Mouse (Mus musculus): Measurements from ENCODE around the gene Enc1. TPM values are rescaled to one million over a fixed set of nuclear protein-coding genes. Genes with fewer than 3 reads are reported as not detected.
A peak's percentile ranks its signal among the peaks of the same experiment; 100 is the strongest.

Enc1 gene
- total RNA-seq, 4 experiments from 2014 or later: 0.90 to 2.6 (median 1.1) TPM

DNA sequence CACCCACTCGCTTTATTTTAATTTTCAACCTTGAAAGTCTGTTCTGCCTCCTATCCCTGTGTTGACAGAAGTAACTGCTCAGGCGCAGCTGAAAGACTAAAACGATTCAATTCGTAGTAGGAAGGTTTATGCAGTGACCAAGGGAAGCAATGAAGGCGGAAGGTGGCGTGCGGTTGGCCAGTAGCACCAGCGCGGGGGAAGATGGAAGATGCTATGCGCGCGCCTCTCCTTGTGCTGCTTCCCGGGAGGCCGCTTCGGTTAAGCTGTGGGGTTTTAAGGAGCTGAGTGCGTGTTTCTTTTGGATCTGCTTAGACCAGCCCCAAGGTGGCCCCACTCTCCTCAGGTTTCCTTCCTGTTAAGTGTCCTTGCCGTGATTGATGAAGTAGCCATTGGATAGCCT, 15.8 kb upstream of the Enc1 start:
- no peak for DNase-seq (ENCODE audit: low spot score in 2 of 2)

DNA sequence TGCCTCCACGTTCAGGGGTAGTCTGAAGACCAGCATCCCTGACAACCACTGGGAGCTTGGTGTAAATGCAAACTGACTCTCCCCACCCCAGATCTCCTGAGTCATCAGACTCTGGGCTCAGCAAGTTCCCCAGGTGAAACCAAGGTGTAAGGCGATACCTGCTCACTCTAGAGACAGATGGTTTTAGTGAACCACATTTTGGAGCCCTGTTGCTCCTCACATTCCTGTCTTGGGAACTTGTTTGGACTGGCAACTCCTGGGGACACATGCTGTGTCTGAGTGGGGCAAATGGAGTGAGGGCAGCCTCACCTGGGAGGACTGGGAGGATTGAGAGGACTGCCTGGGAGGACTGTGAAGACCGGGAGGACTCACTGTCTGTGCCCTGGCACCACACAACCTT, 13.1 kb upstream of the Enc1 start:
- no peak for DNase-seq (ENCODE audit: low spot score in 2 of 2)

DNA sequence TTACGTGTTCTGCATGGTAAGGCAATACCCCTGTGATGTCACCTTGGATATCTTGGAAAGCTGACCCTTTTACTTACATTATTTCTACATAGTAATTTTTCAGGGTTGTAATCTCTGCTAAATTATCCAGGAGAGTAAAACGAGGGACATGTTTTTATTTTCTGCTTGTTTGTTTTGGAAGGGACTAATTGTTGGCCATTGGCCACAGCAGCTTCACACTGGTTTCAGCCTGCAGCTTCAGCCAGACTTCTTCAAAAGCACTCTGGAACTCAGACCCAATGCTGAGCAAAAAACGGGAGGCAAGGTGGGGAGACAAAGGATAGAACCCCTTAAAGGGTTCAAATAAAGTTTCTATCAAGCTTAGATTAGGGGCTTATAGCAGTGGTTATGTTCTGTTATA, 10.8 kb upstream of the Enc1 start:
- DNase-seq (ENCODE audit: low spot score in 2 of 2): no peak

DNA sequence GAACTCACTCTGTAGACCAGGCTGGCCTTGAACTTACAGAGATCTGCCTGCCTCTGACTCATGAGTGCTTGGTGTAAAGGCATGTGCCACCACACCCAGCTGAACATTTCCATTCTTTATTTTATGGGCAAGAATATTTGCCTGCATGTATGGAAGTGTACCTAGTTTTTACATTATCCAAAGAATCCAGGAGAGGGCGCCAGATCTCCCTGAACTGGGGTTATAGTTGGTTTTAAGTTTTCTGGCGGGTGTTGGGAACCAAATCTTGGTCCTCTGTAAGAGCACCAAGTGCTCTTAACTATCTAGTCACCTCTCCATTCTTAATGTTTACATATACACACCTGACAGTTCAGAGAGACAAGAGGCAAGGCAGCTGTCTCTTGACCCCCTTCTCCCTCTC, 7.8 kb upstream of the Enc1 start:
- no peak for DNase-seq (ENCODE audit: low spot score in 2 of 2)

DNA sequence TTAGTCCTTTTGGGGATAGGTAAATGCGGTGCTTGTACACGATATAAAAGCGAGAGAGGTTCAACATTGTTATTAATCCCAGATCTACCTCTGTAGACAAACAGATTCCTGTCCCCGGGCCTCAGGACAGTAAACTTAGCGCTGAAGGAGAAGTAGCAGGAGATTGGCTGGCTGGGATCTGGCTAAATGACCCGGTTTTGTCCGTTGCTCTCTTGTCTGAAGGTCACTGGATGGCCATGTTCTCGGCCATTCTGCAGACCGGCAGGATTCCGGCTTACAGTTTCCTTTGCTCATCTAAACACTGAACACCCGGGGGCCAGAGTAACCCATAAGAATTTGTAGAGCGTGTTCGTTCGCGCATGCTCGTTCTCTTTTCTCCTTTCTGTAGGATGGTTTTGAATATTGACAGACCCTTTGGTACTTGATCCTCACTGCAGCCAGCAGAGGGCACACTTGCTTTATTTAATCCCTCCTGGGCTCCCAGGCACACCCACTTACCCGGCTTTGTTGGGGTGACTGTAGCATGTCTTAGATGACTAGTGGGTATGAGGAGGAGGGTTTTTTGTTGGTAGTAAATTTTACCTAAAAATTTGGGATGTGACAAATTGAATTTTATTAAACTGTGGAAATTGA, 6.0 kb upstream of the Enc1 start:
- DNase-seq (ENCODE audit: low spot score in 2 of 2): peak; percentile 40 to 47

DNA sequence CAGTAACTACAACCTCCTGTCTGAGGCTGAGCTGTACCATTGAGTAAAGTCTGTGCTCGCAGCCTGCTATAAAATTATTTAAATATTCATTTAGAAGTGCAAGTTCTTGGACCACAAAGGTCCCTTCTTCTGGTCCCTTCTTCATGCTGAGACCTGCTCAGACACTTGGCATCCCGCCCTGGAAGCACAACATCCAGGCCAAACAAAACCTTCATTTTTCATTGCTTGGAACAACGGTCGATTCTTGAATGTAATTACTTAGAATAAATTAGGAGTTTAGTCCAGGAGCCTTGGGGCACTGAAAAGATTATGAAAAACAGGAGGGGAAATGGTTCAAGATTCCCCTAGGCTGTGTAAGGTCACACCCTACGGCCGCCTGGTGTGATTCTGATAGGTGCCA, 5.0 kb upstream of the Enc1 start:
- no peak for DNase-seq (ENCODE audit: low spot score in 2 of 2)

DNA sequence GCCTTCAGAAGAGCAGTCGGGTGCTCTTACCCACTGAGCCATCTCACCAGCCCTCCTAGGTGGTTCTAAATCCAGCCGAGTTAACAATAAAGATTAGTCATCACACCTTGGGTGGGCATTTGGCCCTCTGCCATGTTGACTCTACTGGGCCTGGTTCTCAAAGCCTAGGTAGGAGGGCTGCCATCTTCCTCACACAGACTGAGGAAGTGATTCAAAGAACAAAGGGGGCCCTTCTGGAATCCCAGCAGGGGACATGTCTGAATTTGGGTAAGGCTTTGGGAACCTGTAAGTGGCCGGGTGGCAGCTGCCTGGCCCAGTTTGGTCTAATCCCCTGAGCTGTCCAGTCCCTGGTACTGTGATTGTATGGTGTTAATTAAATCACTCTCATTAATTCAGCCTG, 3.2 kb upstream of the Enc1 start:
- no peak for DNase-seq (ENCODE audit: low spot score in 2 of 2)

DNA sequence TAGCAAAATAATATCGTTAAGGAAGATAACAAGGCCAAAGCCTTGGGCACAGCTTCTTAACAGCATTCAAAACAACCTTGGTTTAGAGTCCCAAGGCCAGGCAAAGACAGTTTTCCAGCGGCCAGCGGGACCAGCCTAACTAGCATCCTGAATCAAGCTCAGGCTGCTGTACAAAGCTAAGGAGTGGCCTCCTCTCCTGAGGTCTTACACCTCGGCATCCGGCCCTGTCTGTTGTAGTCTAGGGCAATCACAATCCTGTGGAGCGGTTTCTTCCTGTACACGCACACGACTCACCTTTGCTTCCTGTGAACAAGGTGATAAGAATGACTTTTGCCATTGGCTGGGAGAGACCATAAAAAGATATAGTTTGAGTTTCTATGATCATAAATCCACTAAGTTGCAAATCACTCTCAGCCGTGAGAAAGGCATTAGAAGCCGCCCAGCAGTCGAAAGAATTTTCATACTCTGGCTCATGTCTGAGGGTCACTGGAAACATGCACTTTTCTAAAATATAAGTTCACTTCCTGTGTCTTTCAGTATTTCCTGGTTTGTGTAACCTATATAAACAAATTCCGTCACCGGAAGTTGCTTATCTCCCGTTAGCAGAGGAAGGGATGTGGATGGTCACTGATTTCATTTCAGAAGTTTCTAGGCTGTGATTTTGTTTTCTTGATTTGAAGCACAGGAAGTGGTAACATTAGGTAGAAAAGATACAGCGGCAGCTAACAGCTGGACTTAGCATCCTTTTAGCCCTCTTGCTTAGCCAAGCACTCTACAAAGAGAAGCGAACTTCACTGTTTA, 2.5 kb upstream of the Enc1 start:
- DNase-seq (ENCODE audit: low spot score in 2 of 2): no peak

DNA sequence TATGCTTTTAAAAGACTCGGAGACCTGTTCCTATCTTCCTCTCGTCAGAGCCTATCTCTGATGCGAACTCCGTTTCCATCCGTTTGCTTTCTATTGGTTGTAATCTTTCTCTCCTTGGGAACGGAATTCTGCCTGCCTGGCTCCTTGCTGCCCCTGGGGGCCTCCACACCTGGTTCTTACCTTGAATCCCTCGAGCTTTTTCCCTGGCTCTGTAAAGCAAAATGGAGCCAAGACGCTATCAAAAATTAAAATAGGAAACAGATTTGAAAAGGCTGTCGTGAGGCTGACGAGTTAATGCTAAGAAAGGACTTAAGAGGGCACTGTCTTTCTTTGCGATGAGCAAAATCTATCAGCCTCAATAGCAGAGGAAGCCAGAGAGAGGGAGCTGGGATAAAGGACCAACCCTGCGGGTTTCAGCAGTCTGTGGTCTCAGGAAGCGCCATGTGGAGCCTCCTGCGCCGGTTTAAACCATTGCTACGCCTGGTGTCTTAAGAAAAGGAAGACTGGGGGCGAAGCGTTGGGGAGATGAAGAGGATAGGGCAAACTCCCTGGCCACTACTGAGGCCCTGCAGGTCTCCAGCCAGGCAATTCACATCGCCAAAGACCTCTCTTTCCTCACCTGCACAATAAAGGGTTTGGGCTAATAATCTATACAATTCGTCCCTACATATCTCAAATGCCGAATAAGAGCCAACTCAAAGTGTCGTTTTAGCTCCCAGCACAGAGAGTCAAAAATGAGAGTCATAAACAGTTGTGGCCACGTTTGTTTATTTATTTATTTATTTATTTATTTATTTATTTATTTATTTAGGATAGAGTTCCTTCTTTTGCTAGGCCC, 1.3 kb upstream of the Enc1 start:
- DNase-seq (ENCODE audit: low spot score in 2 of 2): peak in 1 of 2 experiments; percentile 13

DNA sequence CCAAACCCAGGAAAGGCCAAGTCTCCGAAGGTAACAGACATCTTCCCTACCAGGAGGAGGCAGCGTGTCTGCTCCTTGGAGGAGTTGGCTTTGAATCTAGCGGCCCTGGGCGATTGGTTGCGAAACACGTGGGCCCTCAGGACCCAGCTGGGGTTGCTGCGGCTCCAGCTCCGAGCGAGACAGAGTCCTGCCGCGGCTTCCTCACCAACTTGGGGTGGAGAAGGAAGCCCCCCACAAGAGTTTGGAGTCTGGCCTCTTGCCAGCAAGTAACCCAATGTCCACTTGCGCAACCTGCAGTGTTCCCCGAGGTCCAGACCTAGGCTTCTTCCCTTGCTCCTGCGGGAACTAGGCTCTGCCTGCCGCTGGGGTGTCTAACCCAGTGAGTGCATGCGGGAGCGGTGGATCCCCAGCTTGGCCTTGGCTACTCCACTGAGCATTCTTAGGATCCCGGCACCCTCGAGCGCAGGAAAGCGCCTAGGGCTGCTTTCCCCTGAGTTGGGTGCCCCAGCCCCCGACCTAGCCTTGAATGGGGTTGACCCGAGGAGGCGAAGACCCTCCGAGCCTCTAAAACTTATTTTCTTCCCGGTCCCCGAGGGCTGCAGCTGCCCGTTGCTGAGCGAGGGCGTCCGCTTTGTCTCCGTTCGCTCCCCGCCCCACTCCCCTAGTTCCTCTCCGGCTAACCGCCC, 483 bp upstream of the Enc1 start:
- DNase-seq (ENCODE audit: low spot score in 2 of 2): peak; percentile 62 to 72

DNA sequence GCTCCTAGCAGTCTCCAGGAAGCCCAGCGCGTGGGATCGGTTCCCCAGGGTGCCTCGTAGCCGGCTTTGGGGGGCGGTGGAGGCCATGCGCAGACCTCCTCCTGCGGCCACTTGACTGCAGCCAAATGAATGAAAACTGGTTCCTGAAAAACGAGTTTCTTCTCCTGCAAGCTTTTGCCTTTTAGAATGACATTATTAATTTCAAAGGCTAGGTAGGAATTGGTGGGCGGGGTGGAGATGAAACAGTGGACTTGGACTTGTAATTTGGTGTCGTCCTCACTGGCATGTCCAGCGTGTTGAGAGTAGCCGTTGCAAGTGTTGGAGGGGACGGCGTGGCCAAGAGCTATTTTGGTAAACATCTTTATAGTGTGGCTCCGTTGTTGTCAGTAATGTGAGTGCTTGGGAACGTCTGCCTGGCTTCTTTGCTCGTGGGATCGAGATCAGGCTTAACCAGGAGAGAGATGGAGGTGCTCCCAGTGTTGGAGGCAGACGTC, 929 bp downstream of the Enc1 start:
- DNase-seq (ENCODE audit: low spot score in 2 of 2): no peak

DNA sequence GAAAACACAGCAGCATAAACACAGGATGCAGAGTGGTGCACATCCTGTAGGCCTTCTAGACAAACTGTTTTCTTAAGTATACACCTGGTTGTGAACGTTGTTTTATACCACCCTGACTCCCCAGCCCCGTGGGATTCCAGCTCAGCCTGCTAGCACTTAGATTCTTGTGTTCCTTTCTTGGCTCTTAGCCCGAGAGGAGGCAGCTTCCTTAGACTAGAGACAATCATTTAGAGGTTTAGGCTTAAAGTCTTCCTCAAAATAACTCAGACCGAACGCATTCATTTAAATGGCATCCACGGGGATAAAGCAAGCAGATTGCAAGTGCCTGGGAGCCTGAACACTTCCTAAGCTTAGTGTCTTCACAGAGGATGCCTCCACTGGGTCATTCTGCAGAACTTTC, 1.8 kb downstream of the Enc1 start:
- DNase-seq (ENCODE audit: low spot score in 2 of 2): no peak

DNA sequence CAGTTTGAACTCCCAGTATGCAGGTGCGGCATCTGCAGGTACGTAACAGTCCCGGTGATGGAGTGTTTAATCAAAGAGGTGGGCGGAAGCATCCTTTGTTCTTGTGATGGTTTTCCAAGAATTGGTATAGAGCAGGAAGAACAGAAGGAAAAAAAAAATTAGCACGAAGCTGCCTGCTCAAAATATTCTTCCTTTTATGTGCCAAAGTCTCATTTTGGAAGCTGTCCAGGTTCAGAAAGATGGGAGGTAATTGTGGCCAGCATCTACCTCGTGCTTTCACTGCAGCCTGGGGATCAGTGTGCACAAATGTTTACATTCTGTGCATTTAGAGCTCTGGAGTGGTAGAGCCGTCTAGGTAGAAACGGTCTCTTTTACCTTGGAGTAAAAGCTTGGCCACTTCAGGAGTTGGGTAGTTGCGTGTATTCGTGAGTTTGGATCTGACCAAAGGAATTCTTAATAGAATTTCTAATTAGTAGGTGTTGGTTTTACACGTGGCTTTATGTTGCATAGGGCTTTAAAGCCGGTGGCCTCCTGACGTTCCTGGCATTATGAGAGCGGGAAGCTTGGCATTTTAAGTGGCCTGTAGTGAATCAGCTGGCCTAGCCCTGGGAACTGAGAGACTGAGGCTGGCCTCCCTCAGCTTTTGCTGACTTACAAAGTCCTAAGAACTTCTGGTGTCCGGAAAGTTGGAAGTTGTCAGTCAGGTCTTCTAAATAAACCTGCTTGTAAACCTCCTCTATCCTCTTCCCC, 3.2 kb downstream of the Enc1 start:
- DNase-seq (ENCODE audit: low spot score in 2 of 2): no peak

DNA sequence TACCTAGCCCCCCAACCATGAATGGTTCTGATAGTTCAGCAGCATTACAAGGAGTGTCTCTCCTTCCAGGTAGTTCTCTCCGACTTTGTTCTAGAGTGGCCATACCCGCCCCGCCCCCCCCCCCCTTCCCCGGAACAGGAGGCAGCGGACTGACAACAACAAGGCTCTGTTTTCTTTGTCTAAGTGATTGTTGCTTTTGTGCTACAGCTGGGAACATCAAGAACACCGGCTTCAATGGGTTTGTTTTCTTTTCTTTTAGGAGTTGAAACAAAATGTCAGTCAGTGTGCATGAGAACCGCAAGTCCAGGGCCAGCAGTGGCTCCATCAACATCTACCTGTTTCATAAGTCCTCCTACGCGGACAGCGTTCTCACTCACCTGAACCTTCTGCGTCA, 3.8 kb downstream of the Enc1 start:
- DNase-seq (ENCODE audit: low spot score in 2 of 2): no peak

DNA sequence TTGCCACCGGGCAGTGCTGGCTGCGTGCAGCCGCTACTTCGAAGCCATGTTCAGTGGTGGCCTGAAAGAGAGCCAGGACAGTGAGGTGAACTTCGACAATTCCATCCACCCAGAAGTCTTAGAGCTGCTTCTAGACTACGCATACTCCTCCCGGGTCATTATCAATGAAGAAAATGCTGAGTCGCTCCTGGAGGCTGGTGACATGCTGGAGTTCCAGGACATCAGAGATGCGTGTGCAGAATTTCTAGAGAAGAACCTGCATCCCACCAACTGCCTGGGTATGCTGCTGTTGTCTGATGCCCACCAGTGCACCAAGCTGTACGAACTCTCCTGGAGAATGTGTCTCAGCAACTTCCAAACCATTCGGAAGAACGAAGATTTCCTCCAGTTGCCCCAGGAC, 4.3 kb downstream of the Enc1 start:
- DNase-seq (ENCODE audit: low spot score in 2 of 2): no peak

DNA sequence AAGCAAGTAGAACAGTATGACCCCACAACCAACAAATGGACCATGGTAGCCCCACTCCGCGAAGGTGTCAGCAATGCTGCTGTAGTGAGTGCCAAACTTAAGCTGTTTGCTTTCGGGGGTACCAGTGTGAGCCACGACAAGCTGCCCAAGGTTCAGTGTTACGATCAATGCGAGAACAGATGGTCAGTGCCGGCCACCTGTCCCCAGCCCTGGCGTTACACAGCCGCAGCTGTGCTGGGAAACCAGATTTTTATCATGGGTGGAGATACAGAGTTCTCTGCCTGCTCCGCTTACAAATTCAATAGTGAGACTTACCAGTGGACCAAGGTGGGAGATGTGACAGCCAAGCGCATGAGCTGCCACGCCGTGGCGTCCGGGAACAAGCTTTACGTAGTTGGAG, 5.3 kb downstream of the Enc1 start:
- DNase-seq (ENCODE audit: low spot score in 2 of 2): no peak

DNA sequence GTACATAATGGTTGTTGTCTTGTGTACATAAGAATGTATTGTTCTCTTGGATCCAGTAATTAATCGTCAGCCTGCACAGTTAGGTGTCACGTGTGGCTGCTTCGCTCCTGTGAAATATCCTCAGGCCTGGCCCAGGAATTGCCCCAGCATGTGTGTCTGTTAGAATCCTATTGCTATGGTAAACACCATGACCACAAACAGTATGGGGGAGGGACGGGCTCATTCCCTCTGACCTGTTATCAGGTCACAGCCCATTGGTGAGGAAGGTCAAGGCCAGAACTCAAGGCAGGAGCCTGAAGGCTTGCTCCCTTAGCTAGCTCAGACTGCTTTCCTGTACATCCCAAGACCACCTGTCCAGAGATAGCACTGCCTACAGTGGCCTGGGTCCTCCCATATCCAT, 6.8 kb downstream of the Enc1 start:
- no peak for DNase-seq (ENCODE audit: low spot score in 2 of 2)

DNA sequence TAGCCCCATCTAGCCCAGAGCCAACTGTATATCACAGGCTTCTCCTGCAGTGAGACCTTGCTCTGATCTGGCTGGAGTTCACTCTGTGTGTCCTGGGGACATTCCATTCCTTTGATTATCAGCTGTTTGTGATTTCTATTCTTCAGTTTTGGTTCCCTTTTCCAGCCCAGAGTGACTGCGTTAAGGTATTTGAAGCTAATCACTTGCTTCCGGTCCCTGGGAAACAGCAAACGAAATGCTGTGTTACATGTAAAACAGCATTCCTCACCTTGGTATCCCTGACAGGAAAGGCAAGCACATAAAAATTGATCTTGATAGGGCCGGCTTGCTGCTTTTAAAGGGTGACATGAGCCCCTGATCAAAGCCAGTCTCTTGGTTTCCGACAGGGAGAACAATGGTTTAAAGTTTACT, 8.2 kb downstream of the Enc1 start:
- no peak for DNase-seq (ENCODE audit: low spot score in 2 of 2)

DNA sequence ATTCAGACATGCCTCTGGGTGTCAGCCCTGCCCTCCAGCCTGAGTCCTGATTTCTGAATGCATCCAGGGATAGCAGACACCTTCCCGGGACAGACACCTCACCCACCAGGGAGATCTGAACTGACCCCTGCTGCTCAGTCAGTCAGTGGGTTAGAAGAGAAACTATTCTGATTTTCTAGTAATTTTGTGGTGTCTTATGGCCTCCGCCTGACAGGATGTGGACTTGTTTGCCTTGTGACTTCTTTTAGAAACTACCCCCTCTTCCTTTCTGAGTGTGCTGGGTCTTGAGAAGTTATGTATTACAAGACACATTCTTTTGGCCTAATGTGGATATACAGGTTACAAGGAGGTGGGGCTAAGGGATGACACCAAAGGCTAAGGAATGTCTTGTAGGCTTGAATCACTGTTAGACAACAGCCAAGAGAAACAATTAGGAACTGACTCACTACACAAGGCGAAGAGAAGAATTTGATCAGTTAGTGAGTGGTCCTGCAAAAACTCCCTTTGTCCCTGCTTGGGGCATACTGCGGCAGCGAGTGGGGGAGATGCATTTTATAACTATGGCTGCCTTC, 8.7 kb downstream of the Enc1 start:
- no peak for DNase-seq (ENCODE audit: low spot score in 2 of 2)

DNA sequence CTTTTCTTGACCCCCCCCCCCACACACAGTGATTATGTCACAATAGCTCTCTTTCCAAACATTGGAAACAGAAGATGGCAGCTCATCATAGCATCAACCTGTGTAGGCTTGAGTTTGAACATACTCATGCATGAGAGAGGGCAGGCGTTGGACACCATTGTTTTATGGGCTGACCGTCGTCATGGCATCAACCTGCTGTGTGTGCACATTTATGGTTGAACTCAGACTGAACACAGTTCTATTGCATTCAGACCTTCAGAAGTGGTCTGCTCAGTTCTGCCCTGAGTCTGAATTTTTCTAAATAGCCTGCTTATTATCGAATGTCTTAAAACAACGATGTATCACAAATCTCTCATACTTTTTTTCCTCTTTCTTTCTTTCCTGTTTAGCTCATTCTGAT, 9.2 kb downstream of the Enc1 start:
- no peak for DNase-seq (ENCODE audit: low spot score in 2 of 2)

Measured in gastrocnemius, adult 8-10 months (tissue).